Mouse (Mus musculus) liver, adult 2 months (tissue): ENCODE measurements around the gene Cnst.

Experiments
- CTCF ChIP-seq: fragments of 200-500 bp; IDR thresholded peaks from 2 replicates; pipeline ENCODE4 v1.5.1; 2011; ENCODE audit warnings: low read depth, low read length, control low read depth
- POLR2A ChIP-seq: fragments of 200-500 bp; IDR thresholded peaks from 2 replicates; pipeline ENCODE4 v1.6.1; 2011; ENCODE audit warnings: low read length, control low read depth; ENCODE audit not compliant: insufficient read depth; ENCODE audit errors: extremely low read depth

DNA sequence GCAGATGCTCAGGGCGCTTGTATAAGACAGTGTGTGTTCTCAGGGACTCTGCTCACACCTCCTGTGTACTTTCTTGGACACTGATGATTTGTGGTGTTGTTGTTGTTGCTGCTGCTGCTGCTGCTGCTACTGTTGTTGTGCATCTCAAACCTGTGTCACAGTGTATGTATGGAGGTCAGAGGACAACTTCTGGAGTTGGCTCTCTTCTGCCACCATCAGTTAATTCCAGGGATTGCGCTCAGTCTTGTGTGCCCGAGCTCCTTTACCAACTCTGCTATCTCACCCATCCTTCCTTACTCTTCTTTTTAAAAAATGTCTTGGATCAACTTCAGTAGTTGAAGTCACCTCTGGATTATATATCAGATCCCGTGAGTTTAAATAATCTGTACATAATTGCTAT is 78.2 kb downstream of the Cnst start:
- TF ChIP-seq CTCF (peak; percentile 62; the same call in 1 of the 2 replicates), POLR2A (no peak)
